Mouse (Mus musculus) adrenal gland, postnatal 0 days (tissue): ENCODE results near the gene Oas1e. TPM values are rescaled to one million over a fixed set of nuclear protein-coding genes. Genes with fewer than 3 reads are reported as not detected.

Source experiments
- polyA plus RNA-seq: library from polyadenylated mRNA; unstranded; fragments of >200 nt; fragmentation: Nextera tagmentation; extraction: Ambion mirVana; gene quantifications from 2 replicates; pipeline ENCODE4 v1.2.1, GENCODE M21; 2015

Gene Oas1e
- 0.17 TPM in 1 of 2 replicates, not detected in the other for polyA plus RNA-seq

DNA sequence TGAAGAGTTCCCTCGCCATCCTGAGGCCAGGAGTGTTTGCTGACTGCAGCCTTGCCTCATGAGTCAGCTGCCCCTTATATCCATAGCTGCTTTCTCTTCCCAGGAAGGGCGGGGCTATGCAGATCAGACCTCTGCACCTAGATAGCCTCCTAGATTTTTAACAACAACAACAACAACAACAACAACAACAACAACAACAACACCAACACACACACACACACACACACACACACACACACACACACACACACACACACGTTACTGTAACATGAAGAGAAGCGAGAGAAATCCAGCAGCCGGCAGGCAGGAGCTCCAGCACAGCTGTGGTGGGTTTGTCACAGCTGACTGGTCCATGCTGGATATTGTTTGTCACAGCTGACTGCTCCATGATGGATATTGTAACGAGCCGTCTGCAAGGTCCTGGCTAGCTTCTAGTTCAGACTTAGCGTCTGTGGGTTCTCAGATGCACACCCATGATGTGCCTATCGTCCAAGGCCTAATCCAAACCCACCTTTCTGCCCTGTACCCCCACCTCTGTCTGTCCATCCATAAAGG lies at the start of gene Oas1e:
Gene Oas1e (minus strand): TSS at position 51 of the 555 bp plus-strand sequence.

DNA sequence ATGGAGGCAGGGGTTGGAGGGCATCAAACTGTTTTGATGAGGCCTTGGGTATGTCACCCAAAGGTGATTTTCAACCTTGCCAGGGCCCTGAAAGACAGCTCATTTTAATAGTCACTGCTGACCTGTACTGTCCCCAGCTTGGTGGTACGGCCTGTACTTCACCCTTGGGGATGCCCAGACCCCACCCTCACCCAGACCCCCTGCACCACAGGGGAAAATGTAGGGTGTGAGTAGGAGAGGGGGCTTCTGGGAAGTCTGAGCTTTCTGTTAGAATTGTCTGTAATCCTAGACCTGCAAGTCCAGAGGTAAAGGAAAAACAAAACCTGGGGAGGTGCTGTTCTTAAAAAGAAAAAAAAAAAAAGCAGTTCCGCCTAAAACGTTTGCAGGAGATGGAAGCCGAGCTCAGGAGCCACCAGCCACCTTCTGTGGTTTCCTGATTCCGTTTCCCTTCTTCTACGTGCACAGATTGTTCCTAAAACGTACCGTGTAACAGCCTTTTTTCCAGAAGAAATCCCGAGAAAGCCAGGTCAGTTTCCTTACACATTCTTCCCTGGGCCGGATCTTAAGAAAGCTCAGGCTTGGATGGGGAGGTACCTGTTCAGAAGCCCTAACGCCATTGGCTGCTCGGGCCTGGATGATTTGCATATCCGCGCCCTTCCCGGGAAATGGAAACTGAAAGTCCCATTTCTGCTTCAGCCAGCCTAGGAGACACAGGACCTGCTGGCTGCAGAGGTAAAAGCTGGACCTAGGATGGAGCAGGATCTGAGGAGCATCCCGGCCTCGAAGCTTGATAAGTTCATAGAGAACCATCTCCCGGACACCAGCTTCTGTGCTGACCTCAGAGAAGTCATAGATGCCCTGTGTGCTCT lies 16.9 kb upstream of the Oas1e start, which contains the start of gene Oas1c:
Gene Oas1c (minus strand): TSS at position 564 of the 869 bp plus-strand sequence.

DNA sequence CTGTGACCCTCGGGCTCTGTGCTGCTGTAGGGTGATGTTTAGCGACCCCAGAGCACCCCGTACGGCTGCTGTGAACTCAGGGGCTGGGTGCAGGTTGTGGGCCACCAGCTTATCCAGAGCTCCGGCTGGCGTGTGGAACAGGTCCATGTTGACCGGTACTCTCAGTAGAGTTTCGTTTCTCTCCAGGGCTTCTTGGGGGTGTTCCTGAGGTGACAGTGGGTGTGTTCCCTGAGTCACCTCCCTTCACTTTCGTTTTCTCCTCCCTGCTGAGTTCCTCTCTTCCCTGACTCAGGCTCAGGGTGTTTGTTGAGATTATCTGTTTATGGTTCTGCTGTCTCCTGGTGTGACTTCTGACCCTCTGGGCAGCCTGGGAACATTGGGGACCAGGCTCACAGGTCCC lies 17.9 kb downstream of the Oas1e start, which contains the start of gene Oas3:
Gene Oas3 (minus strand): TSS at position 184 of the 400 bp plus-strand sequence.

DNA sequence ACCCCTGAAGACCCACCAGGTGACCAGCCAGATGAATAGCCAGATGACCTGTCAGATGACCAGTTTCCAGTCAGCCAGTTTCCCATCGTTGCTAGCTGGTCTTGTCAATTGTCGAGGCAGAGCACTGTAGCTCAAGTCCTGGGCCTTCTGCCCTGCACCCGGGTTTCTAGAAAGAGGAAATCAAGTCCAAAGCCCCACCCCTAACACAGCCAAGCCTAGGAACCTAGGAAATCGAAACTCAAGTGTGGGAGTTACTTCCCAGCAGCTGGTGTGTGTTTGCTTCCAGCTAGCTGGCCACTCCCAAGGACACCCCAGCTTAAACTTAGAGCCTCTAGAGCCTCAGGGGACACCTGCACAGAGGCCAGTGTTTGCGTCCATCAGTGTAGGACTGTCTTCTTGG lies 45.6 kb downstream of the Oas1e start, which contains the start of gene Oas2:
Gene Oas2 (minus strand): TSS at position 166 of the 400 bp plus-strand sequence.

Other genes with a start within 250 kb of the Oas1e start
- 15.4 and 16.2 TPM in 2 replicates for gene Tpcn1, start 206.9 kb downstream of the Oas1e start, polyA plus RNA-seq
- 0.79 TPM in 2 replicates for gene Iqcd, start 206.5 kb downstream of the Oas1e start, polyA plus RNA-seq
- 15.7 and 18.4 TPM in 2 replicates for gene Rita1, start 182.9 kb downstream of the Oas1e start, polyA plus RNA-seq
- gene Ddx54, start 182.8 kb downstream of the Oas1e start, polyA plus RNA-seq = 20.4 and 25.8 TPM in 2 replicates
- gene Cfap73, start 161.3 kb downstream of the Oas1e start, polyA plus RNA-seq = 0.32 and 0.44 TPM in 2 replicates
- gene Rasal1, start 146.7 kb downstream of the Oas1e start, polyA plus RNA-seq = 0.68 and 1.5 TPM in 2 replicates
- gene Dtx1, start 83.6 kb downstream of the Oas1e start, polyA plus RNA-seq = 6.0 and 9.5 TPM in 2 replicates
- gene Oas2, start 45.7 kb downstream of the Oas1e start, polyA plus RNA-seq = 0.70 and 0.77 TPM in 2 replicates
- gene Oas3, start 17.9 kb downstream of the Oas1e start, polyA plus RNA-seq = 0.50 and 0.57 TPM in 2 replicates
- gene Oas1c, start 17.0 kb upstream of the Oas1e start, polyA plus RNA-seq = 2.4 and 2.8 TPM in 2 replicates
- 0.13 TPM in 1 of 2 replicates, not detected in the other for gene Oas1f, start 51.8 kb upstream of the Oas1e start, polyA plus RNA-seq
- not detected in 2 replicates for gene Oas1h, start 65.9 kb upstream of the Oas1e start, polyA plus RNA-seq
- gene Oas1g, start 92.1 kb upstream of the Oas1e start, polyA plus RNA-seq = 2.3 TPM in 2 replicates
- 10.8 and 10.9 TPM in 2 replicates for gene Oas1a, start 112.0 kb upstream of the Oas1e start, polyA plus RNA-seq
- gene Oas1d, start 119.0 kb upstream of the Oas1e start, polyA plus RNA-seq = 0.07 TPM in 1 of 2 replicates, not detected in the other
- gene Rph3a, start 214.6 kb upstream of the Oas1e start, polyA plus RNA-seq = 2.0 and 2.7 TPM in 2 replicates